Mouse (Mus musculus): ENCODE data around the gene Qsox2.

- no peak for TF ChIP-seq CTCF (IDR thresholded peaks at IDR 0.05; ENCODE audit: control insufficient read depth, insufficient read depth, insufficient read length)
- TF ChIP-seq MYOD1 (IDR thresholded peaks at IDR 0.05; ENCODE audit: control insufficient read depth, insufficient read length, low read depth): no peak
Measured at GRCm38 (mm10) chr2:26240841-26241240, 3.5 kb upstream of the Qsox2 start.

All from C2C12 (cell line).